Mouse (Mus musculus): Measurements from ENCODE around the gene Fmnl2. TPM values are rescaled to one million over a fixed set of nuclear protein-coding genes. Genes with fewer than 3 reads are reported as not detected.

The Fmnl2 gene
- polyA plus RNA-seq, 1 experiment: 3.9 TPM

DNA sequence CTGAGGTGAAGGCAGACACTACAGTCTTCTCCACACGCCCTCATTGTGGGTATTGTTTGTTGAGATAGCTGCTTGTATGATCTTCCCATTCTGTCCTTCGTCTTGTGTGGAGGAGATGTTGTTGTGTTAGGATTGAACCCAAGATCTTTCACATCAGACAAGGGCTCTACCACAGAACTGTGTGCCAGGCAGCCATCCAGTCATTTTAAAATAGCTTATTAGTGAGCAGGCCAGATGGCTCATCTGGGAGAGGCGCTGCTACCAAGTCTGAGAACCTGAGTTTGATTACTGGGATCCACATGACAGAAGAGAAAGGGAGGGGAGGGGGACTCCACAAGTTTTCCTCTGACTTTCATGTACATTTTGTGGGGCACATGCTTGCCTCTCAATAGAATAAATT, 8.6 kb upstream of the Fmnl2 start:
- Histone ChIP-seq H3K27ac (replicated peaks; ENCODE audit: low read depth, low read length) (no peak overlapping the region), H3K4me3 (ENCODE audit: insufficient read depth, low read depth, low read length) (no peak overlapping the region)

DNA sequence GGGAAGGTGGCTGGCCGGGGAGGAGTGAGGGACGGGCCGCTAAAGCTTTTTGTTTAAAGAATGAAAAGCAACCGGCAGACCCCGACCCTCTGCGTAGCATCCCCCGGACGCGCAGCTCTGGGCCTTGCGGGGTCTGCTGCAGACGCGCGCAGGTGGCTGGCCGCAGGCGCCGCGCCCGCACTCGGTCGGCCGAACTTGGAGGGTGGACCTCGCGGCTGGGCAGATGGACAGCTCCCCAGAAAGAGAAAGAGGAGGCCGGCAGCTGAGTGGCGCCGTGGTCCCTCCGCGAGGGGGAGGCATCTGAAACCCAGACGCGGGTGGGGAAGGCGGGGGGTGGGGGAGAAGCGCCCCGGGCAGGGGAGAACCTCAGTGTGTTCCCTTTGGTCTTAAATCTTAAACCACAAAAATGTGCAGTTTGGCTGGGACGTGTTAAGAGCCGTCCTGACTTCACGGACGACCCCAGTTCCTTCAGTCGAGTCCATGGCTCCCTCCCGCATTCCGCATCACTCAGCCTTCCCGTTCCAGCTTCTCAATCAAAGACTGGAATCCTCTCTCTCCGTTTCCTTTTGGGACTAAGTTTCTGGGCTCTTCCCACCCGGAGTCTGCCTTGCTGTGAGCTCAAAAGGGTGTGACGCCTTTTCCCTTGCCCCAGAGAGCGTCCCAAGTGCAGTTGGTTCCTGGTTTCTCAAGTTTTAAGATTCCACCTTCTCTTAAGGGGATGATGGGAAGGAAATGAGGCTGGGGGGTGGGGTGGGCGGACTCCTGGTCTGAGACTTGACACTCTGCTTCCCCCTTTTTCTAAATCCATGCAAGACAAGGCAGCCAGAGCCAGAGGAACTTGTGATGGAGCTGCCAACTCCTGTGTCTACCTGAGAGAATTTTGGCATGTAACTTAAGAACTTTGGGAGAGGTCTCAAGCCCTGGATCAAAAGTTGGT, 1.1 kb downstream of the Fmnl2 start:
- Histone ChIP-seq H3K4me1 (ENCODE audit: control insufficient read depth, insufficient read depth, insufficient read length, low read length) (peaks cover 3% of the 10 kb centered on the region), H3K4me3 (ENCODE audit: insufficient read depth, low read depth, low read length) (peak overlapping the region; percentile 78), H3K27ac (replicated peaks; ENCODE audit: low read depth, low read length) (no peak overlapping the region)

More for the DNA sequence above, 8.6 kb upstream of the Fmnl2 start:
- H3K4me1 ChIP-seq (ENCODE audit: control insufficient read depth, insufficient read depth, insufficient read length, low read length): no peaks in the 10 kb centered on the region

DNA sequence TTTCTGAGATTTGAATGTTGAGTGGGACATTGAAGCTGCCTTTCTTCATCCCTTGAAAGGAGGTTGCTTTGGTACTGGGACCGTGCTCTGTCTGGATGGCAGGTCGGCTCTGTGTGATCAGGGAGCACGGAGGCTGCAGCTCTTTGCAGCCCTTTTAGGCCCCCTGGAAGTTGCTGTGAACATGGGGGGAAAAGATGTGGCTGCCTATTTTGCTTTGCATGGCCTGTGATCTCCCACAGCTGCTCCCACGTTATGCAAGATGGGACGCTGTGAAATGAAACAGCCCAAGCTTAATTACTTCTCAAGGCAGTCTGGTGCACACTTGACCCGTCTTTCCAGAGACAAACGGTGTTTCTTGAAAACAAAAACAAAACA, 1.8 kb downstream of the Fmnl2 start:
- no peak overlapping the region for H3K27ac ChIP-seq (replicated peaks; ENCODE audit: low read depth, low read length)
- peak overlapping the region; percentile 78 for H3K4me3 ChIP-seq (ENCODE audit: insufficient read depth, low read depth, low read length)
- peaks cover 3% of the 10 kb centered on the region for H3K4me1 ChIP-seq (ENCODE audit: control insufficient read depth, insufficient read depth, insufficient read length, low read length)

DNA sequence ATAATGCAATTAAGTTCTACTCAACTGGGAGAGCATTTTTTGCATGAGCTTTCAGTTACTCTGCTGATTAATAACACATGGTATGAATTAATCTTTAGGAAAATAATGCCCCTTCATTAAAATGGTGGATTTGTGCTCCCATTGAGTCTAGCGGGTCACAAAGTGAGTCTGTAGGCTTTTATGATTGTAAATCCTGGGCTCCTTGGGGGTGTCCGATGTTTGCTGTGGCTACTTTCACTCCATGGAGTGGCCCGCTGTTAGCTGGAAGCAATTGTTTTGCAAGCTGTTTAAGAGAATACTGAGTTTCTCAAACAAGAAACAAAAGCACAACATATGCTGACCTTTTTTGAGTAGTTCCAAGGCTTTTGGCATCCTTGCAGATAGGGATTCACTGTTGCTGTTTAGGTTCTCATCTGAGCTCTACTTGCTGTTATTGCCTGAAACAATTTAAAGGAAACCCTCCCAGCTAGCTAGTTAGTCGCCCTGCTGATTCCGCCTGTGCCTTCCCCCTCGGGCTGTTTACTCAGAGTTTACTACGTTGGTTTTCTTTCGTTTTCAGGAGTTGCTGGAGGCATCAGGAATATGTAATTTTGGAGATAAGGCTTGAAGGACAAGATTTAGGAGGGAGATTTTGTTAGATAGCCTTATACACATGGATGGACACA, 2.6 kb downstream of the Fmnl2 start:
- Histone ChIP-seq H3K27ac (replicated peaks; ENCODE audit: low read depth, low read length) (no peak overlapping the region), H3K4me1 (ENCODE audit: control insufficient read depth, insufficient read depth, insufficient read length, low read length) (peaks cover 3% of the 10 kb centered on the region), H3K4me3 (ENCODE audit: insufficient read depth, low read depth, low read length) (peak overlapping the region; percentile 24; the same call in 1 of the 2 replicates)

DNA sequence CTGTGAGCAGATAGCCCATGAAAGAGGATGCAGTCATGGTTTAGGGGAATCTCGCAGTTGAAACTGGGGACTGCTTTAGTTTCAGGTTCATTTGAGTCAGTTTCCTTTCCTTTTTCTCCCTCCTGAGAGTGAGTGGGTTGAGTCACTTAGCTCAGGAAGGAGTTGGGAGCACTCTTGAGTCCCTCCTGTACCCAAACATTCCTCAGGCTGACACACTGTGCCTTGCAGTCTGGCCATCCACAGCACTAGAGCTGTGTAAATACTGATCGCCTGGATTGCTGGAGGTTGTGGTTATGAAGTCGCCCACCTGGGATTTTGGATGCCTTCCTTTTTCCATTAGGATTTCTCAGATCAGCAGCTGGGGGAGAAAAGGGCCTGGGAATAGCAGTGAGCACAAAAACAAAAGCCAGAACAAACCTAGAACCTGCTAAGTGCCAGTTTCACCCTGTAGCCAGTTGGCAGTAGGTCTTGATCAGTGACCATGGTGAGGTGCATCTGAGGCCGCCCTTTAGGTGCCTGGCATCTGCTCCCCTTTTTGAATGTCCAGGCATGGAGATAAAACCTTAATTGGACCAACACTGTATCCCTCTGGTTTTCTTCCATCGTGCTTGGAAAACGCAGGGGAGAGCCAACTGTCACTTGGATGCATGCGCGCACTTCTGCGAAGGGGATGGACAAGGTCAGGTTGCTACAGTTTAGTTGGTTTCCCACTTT, 4.5 kb downstream of the Fmnl2 start:
- Histone ChIP-seq H3K4me3 (ENCODE audit: insufficient read depth, low read depth, low read length) (no peak overlapping the region), H3K27ac (replicated peaks; ENCODE audit: low read depth, low read length) (no peak overlapping the region)

DNA sequence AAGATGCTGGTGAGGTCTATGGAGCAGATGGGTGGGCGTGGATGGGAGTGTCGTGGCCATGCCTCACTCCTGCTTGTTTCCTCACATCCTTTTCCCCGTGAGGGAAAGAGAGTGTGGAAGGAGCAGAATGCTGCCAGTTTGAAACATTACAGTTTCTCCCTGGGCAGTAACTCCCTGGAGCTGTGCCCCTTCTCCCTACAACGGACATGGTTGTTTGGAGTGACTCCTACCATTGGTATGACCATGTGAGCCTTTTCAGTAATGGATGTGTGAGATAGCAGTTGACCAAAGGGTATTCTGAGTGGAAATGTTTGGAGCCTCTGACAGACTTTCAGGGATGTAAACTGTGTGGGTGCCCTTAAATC, 5.1 kb downstream of the Fmnl2 start:
- Histone ChIP-seq H3K27ac (replicated peaks; ENCODE audit: low read depth, low read length) (no peak overlapping the region), H3K4me1 (ENCODE audit: control insufficient read depth, insufficient read depth, insufficient read length, low read length) (peaks cover 3% of the 10 kb centered on the region), H3K4me3 (ENCODE audit: insufficient read depth, low read depth, low read length) (no peak overlapping the region)

More for the DNA sequence above, 4.5 kb downstream of the Fmnl2 start:
- peaks cover 3% of the 10 kb centered on the region for H3K4me1 ChIP-seq (ENCODE audit: control insufficient read depth, insufficient read depth, insufficient read length, low read length)

DNA sequence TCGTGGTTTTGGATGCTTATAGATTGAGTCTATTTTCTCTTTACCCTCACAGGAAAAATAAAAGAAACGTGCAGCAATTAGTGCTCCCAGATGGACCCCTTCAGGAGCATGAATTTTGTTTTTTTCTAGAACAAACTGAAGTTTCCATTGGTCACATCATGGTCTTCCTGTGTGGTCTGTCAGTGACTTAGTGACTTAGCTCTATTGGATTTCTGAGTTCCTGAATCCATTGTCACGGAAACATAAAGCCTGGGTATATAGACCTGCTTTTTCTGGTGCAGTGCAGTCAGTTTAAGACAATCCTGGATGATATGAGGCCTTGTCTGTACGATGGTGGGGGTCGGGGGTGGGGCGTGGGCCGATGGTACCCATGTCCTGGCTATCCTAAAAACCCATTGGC, 7.0 kb downstream of the Fmnl2 start:
- H3K4me1 ChIP-seq (ENCODE audit: control insufficient read depth, insufficient read depth, insufficient read length, low read length): no peaks in the 10 kb centered on the region; the same call in none of the 2 replicates
- no peak overlapping the region for H3K4me3 ChIP-seq (ENCODE audit: insufficient read depth, low read depth, low read length)
- H3K27ac ChIP-seq (replicated peaks; ENCODE audit: low read depth, low read length): no peak overlapping the region

DNA sequence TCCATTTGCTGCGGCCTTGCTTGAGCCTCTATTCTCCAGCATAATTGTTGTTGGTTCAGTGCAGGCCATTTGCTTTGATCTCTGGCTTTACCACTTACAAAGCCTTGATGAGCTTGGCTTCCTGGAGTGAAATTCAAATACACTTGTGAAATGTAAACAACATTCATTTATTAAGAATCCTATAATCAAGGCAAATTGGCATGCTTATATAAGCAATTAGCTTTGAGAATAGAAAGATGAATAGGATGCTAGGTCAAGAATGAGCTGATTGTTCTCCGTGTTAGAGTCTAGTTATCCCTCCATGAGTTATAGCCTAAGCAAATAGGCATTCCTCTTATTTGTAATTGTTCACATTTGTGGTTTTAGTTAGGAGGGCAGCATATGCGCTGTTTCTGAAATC, 8.5 kb downstream of the Fmnl2 start:
- Histone ChIP-seq H3K27ac (replicated peaks; ENCODE audit: low read depth, low read length) (no peak overlapping the region), H3K4me1 (ENCODE audit: control insufficient read depth, insufficient read depth, insufficient read length, low read length) (no peaks in the 10 kb centered on the region; the same call in 1 of the 2 replicates), H3K4me3 (ENCODE audit: insufficient read depth, low read depth, low read length) (no peak overlapping the region)

DNA sequence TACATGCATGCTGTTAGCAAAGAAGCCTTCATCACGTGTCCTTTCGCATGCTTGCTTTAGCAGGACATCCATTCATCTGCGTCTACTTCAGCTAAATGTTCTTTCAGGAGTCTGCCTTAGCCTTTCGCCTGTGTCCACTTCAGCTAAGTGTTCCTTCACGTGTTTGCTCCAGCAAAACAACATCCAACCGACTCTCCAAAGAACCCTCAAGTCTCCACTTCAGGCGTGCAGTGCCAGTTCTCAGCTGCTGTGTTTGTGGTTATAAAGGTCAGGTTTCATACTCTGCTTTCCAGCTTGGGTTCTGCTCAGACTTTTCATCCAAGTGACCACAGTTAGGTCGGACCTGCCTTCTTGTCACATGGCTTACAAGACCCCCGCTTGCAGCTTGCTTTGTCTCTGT, 10.1 kb downstream of the Fmnl2 start:
- Histone ChIP-seq H3K4me1 (ENCODE audit: control insufficient read depth, insufficient read depth, insufficient read length, low read length) (no peaks in the 10 kb centered on the region; the same call in 1 of the 2 replicates), H3K27ac (replicated peaks; ENCODE audit: low read depth, low read length) (no peak overlapping the region), H3K4me3 (ENCODE audit: insufficient read depth, low read depth, low read length) (no peak overlapping the region)

DNA sequence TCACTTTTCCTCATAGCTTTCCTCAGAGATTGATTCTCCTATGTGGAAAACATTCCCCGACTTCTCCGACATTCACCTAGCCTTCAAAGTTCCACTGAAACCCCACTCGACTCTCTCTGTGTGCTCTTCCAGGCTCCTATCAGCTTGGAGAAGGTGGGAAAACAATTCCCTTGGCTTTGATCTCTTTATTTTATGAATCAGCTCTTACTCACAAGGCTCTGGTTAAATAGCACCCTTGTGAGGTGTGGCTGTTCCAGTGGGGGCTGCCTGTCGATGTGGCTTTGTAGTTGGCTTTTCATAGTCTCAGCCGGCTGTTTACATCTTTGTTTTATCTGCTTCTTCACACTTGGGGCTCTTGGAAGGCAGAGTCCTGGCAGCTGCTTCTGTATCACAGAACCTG, 10.5 kb downstream of the Fmnl2 start:
- Histone ChIP-seq H3K27ac (replicated peaks; ENCODE audit: low read depth, low read length) (no peak overlapping the region), H3K4me3 (ENCODE audit: insufficient read depth, low read depth, low read length) (no peak overlapping the region), H3K4me1 (ENCODE audit: control insufficient read depth, insufficient read depth, insufficient read length, low read length) (no peaks in the 10 kb centered on the region; the same call in 1 of the 2 replicates)

DNA sequence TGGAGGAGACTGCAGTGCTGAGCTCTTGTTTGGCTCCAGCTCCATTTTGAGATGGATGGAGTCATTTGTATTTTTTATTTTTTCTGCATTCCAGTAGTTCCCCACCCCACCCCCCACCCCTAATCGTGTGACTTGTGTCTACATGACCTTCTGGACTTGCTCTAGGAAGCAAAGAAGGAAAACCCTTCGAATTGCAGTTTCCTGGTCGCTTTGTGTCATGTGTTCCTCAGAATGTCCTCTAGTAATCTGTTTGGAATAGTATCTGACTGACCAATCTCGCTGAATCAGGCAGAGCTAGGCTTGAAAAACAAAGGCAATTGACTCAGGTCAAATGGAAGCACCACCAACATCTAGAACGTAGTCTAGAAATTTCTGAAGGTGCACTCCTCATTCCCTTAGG, 15.0 kb downstream of the Fmnl2 start:
- Histone ChIP-seq H3K27ac (replicated peaks; ENCODE audit: low read depth, low read length) (no peak overlapping the region), H3K4me3 (ENCODE audit: insufficient read depth, low read depth, low read length) (no peak overlapping the region), H3K4me1 (ENCODE audit: control insufficient read depth, insufficient read depth, insufficient read length, low read length) (no peaks in the 10 kb centered on the region)

DNA sequence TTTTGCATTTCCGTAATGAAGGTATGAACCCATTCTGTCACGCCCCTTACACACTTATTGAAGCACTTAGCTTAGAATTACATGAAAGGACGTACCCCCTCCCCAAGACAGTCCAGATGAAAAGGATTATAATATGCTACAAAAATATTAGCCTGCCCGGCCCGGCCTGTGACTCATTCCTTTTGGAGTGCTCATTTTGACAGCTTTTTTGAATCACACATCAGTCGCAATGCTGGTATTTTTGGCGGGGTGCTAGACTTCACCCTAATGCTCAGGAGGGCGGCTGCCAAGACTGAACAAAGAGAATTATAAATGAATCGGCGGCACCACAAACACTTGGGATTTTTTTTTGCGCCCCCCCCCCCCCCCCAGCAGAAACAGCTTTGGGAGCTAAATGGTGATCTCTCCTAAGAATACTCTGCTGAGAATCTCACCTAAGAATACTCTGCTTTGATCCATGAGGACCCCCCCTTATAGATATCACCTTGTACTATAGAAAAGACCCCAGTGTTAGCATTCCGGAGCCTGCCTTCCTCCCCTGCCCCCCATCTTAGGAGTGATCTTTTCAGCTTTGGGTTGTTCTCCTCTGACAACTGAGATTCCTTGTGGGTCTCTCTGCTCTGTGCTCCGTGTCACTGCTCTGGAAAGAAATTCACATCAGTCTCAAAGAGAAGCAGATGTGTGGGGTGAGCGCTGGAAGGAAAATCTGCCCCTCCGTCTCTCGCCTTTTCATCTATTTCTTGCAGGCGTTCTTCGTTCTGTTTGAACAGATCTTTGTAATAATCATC, 15.8 kb downstream of the Fmnl2 start:
- no peak overlapping the region for H3K27ac ChIP-seq (replicated peaks; ENCODE audit: low read depth, low read length)
- no peaks in the 10 kb centered on the region for H3K4me1 ChIP-seq (ENCODE audit: control insufficient read depth, insufficient read depth, insufficient read length, low read length)
- no peak overlapping the region for H3K4me3 ChIP-seq (ENCODE audit: insufficient read depth, low read depth, low read length)

DNA sequence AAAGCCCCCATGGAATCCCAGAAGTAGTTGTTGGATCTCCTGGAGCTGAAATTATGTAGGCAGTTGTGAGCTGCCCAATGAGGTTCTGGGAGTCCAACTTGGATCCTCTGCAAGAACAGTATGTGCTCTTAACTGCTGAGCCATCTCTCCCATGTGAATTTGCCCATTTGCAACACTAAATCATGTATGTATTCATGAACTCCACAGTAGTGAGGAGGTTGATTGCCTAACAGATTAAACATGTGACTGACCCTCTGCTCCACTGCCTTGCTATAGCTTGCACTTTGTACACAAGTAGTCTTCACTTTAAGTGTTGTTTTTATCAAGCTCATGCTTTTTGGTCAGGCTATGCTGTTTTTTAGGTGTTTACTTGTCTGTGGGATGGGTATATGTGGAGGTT, 17.1 kb downstream of the Fmnl2 start:
- Histone ChIP-seq H3K4me1 (ENCODE audit: control insufficient read depth, insufficient read depth, insufficient read length, low read length) (no peaks in the 10 kb centered on the region; the same call in 1 of the 2 replicates), H3K27ac (replicated peaks; ENCODE audit: low read depth, low read length) (no peak overlapping the region), H3K4me3 (ENCODE audit: insufficient read depth, low read depth, low read length) (no peak overlapping the region)

DNA sequence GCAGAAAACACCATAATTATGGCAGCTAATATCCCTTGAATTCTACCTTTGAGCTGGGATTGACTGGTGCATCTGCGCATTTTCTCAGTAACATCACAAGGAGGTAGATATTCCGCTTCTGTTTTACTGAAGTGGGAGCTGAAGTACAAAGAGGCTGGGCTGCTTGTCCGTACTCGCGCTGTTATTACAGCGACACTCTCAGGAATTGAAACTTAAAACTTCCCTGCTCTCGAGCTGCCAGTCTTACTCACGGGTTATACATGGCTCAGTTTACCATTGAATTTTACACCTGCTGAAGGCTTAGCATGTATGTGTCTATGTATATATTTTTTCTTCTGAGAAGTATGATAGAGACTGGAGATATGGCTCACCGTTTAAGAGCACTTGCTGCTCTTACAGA, 18.1 kb downstream of the Fmnl2 start:
- Histone ChIP-seq H3K27ac (replicated peaks; ENCODE audit: low read depth, low read length) (no peak overlapping the region), H3K4me3 (ENCODE audit: insufficient read depth, low read depth, low read length) (no peak overlapping the region), H3K4me1 (ENCODE audit: control insufficient read depth, insufficient read depth, insufficient read length, low read length) (peaks cover 3% of the 10 kb centered on the region)

DNA sequence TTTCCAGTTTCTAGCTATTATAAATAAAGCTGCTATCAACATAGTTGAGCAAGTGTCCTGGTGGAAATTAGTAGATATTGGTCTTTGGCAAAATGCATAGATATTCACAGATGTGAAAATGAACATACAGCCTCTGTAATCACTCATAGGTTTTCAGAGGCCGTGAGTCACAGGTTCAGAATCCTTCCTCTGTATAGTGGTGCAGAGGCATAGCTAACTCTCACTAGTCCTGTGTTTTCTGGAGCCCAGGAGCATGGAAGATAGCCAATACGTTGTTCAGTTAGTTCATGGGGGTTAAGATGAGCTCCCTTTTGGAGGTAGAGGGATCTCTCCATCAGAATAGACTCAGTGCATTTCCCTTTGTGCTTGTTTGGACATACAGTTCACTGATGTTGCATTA, 25.7 kb downstream of the Fmnl2 start:
- Histone ChIP-seq H3K4me1 (ENCODE audit: control insufficient read depth, insufficient read depth, insufficient read length, low read length) (peaks cover 8% of the 10 kb centered on the region), H3K27ac (replicated peaks; ENCODE audit: low read depth, low read length) (no peak overlapping the region), H3K4me3 (ENCODE audit: insufficient read depth, low read depth, low read length) (no peak overlapping the region)

Data from brown adipose tissue, adult 24 weeks (tissue).